Mouse (Mus musculus) ES-Bruce4 (cell line): ENCODE data around the gene Slc22a23. TPM values are rescaled to one million over a fixed set of nuclear protein-coding genes. Genes with fewer than 3 reads are reported as not detected.

Experiments used
- H3K27ac ChIP-seq: 2 replicates; pipeline ENCODE4 v1.5.1; 2012; ENCODE audit warnings: low read length, inconsistent platforms; ENCODE audit not compliant: insufficient read depth
- H3K27me3 ChIP-seq: 2 replicates; pipeline ENCODE4 v1.6.1; 2012; ENCODE audit warnings: mild to moderate bottlenecking, low read length, inconsistent platforms; ENCODE audit not compliant: control insufficient read depth, poor library complexity, insufficient read depth, severe bottlenecking
- H3K36me3 ChIP-seq: 2 replicates; pipeline ENCODE4 v1.6.1; 2012; ENCODE audit warnings: inconsistent platforms, mild to moderate bottlenecking, low read length, moderate library complexity; ENCODE audit not compliant: control insufficient read depth, poor library complexity, insufficient read depth, severe bottlenecking
- H3K4me1 ChIP-seq: one replicate; pipeline ENCODE4 v1.8.1; 2011; ENCODE audit warnings: low read length; ENCODE audit not compliant: control insufficient read depth, insufficient read depth
- H3K4me3 ChIP-seq: 2 replicates; pipeline ENCODE4 v1.5.1; 2011; ENCODE audit warnings: low read depth, mild to moderate bottlenecking, low read length
- H3K9ac ChIP-seq: 2 replicates; pipeline ENCODE4 v1.6.1; 2012; ENCODE audit warnings: low read depth, mild to moderate bottlenecking, inconsistent platforms; ENCODE audit not compliant: poor library complexity, severe bottlenecking
- H3K9me3 ChIP-seq: replicated peaks from 2 replicates; pipeline ENCODE4 v1.6.1; 2012; ENCODE audit warnings: mild to moderate bottlenecking, low read length, inconsistent platforms; ENCODE audit not compliant: control insufficient read depth, poor library complexity, insufficient read depth, severe bottlenecking
- CTCF ChIP-seq: IDR thresholded peaks from one replicate; pipeline ENCODE4 v1.8.1; 2011; ENCODE audit warnings: low read depth, low read length
- EP300 ChIP-seq: IDR thresholded peaks from 2 replicates; pipeline ENCODE4 v1.6.1; 2011; ENCODE audit warnings: low read depth, low read length; ENCODE audit not compliant: insufficient read depth
- POLR2A ChIP-seq: IDR thresholded peaks from one replicate; pipeline ENCODE4 v1.8.1; 2011; ENCODE audit warnings: low read length; ENCODE audit not compliant: insufficient read depth
- polyA plus RNA-seq: library from polyadenylated mRNA; stranded (reverse); fragments of >200 nt; gene quantifications from 2 replicates; pipeline ENCODE4 v1.2.4, GENCODE M21; 2011; ENCODE audit warnings: low read depth; ENCODE audit not compliant: missing spikeins, insufficient read depth, insufficient read length

Slc22a23 gene
- polyA plus RNA-seq, 1 experiment: 18.4 TPM

DNA sequence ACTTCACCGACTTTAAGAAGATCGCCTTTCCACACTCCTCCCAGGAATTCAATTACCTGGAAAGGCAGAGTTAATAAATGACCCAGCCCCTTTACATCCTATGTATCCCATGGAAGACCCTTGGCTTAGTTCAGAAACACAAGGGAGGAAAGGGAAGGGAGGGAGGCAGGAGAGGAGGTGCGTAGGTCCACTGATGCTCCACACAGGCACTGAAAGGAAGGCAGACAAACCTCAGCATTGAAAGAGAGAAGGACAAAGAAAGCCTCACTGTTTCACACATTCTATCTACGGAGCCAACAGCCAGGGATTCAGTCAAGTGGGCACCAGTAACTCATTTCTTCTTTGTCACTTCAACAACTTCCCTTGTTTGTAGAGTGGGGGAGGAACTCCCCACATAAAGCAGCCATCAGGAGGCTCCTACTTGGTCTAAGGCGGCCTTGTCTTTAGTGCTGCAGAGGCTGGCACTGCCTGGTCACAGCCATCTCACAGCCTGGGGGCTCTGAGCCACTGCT lies 66.2 kb downstream of the Slc22a23 start:
- H3K4me1 ChIP-seq: no peaks in the 10 kb centered on the region
- TF ChIP-seq EP300 (no peak), CTCF (no peak), POLR2A (no peak)
- no peak overlapping the region for H3K4me3 ChIP-seq
- no peak overlapping the region for H3K27ac ChIP-seq
- no peak overlapping the region for H3K9ac ChIP-seq
- no peaks in the 10 kb centered on the region for H3K9me3 ChIP-seq
- no peaks in the 10 kb centered on the region for H3K36me3 ChIP-seq
- H3K27me3 ChIP-seq: no peaks in the 10 kb centered on the region

GRCm38 (mm10) chr13:34278288-34278701 lies 66.7 kb downstream of the Slc22a23 start:
- Histone ChIP-seq H3K9me3 (no peaks in the 10 kb centered on the region), H3K36me3 (no peaks in the 10 kb centered on the region), H3K27me3 (no peaks in the 10 kb centered on the region), H3K4me1 (no peaks in the 10 kb centered on the region), H3K27ac (no peak overlapping the region), H3K9ac (no peak overlapping the region), H3K4me3 (no peak overlapping the region)
- TF ChIP-seq CTCF: no peak
- TF ChIP-seq EP300: no peak
- no peak for TF ChIP-seq POLR2A

GRCm38 (mm10) chr13:34277611-34278010 lies 67.4 kb downstream of the Slc22a23 start:
- Histone ChIP-seq H3K4me1 (no peaks in the 10 kb centered on the region), H3K27ac (no peak overlapping the region), H3K36me3 (no peaks in the 10 kb centered on the region), H3K4me3 (no peak overlapping the region), H3K27me3 (no peaks in the 10 kb centered on the region), H3K9ac (no peak overlapping the region), H3K9me3 (no peaks in the 10 kb centered on the region)
- TF ChIP-seq CTCF (no peak), POLR2A (no peak), EP300 (no peak)

GRCm38 (mm10) chr13:34277001-34277400 lies 68.0 kb downstream of the Slc22a23 start:
- Histone ChIP-seq H3K4me3 (no peak overlapping the region), H3K4me1 (no peaks in the 10 kb centered on the region), H3K9me3 (no peaks in the 10 kb centered on the region), H3K36me3 (no peaks in the 10 kb centered on the region), H3K9ac (no peak overlapping the region), H3K27me3 (no peaks in the 10 kb centered on the region), H3K27ac (no peak overlapping the region)
- TF ChIP-seq POLR2A: no peak
- no peak for TF ChIP-seq CTCF
- no peak for TF ChIP-seq EP300

DNA sequence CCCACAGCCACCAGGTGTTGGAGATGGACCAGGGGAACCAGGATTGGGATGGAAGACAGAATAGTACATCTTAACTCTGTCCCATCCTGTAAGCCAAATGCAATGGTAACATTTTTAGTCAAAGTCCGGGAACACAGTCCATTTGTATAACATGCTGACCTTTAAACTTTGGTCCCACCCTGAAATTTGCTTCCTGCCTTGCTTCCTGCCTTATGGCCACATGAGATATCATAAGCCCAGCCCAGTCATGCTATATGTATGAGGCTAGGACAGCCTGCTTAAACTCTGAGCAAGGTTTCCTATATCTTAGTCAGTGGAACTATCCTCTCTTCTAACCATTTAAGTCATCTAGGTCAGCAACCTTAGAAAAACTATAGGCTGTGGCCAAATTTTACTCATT lies 70.1 kb downstream of the Slc22a23 start:
- H3K9ac ChIP-seq: no peak overlapping the region
- no peaks in the 10 kb centered on the region for H3K36me3 ChIP-seq
- no peaks in the 10 kb centered on the region for H3K9me3 ChIP-seq
- no peak overlapping the region for H3K4me3 ChIP-seq
- no peak overlapping the region for H3K27ac ChIP-seq
- no peaks in the 10 kb centered on the region for H3K27me3 ChIP-seq
- no peaks in the 10 kb centered on the region for H3K4me1 ChIP-seq
- TF ChIP-seq EP300: no peak
- no peak for TF ChIP-seq POLR2A
- TF ChIP-seq CTCF: no peak

DNA sequence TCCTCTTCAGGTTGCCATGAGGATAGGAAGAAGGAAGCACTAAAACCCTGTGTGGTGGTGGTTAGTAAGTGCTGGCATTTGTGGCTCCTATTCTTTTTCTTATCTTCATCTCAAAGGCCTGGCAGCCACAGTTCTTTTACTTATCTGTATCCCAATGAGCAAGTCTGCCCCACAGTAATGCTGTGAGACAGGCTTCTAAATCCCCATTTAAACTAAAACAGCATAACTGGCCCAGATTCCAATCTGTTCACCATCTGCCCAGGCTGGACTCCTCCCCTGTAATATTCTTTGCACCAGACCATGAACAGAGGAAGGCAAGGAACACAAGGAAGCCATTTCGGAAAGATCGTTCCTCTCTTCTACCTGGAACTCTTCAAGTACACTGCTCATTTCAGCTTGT lies 70.6 kb downstream of the Slc22a23 start:
- H3K4me1 ChIP-seq: no peaks in the 10 kb centered on the region
- no peak for TF ChIP-seq POLR2A
- no peak overlapping the region for H3K27ac ChIP-seq
- H3K36me3 ChIP-seq: no peaks in the 10 kb centered on the region
- no peak overlapping the region for H3K9ac ChIP-seq
- H3K9me3 ChIP-seq: no peaks in the 10 kb centered on the region
- H3K27me3 ChIP-seq: no peaks in the 10 kb centered on the region
- no peak overlapping the region for H3K4me3 ChIP-seq
